Mouse (Mus musculus) mesoderm, embryonic 11.5 days (tissue): Measurements from ENCODE around the gene Unc80.
"Not testable (repeated sequence)": the region's sequence is repeated elsewhere in the genome, so short reads cannot be mapped to it uniquely, and the experiment has no call there.

Source experiments
- DNase-seq: peaks from one replicate; pipeline ENCODE4 v3.0.0-alpha.2; 2012; ENCODE audit warnings: low read depth, low spot score

Unc80 gene

DNA sequence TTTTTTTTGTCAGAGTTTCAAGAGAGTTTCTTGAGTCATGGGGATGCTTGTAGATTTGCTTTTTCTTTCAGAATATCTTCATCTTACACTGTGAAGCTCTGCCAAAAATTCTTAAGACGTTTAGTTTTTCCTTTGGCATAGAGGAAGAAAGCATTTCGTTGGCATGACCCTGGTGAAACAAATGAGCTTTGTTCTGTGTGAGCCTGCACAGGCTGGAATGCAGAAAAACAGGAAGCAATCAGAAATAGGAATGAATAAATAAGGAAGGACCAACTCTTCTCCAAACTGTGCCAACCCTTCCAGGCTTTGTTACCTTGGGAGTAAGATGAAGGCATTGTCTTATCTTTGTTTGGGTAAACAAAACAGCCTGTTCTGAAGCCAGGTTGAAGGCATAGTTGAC lies 149.0 kb downstream of the Unc80 start:
- DNase-seq, result no peak

GRCm38 (mm10) chr1:66638177-66638576 lies 170.0 kb downstream of the Unc80 start:
- DNase-seq, result no peak

- DNase-seq, result no peak
These were observed 178.7 kb downstream of the Unc80 start for GRCm38 (mm10) chr1:66646894-66647293.

- no peak for DNase-seq
These were observed 181.4 kb downstream of the Unc80 start for GRCm38 (mm10) chr1:66649568-66649967.

DNA sequence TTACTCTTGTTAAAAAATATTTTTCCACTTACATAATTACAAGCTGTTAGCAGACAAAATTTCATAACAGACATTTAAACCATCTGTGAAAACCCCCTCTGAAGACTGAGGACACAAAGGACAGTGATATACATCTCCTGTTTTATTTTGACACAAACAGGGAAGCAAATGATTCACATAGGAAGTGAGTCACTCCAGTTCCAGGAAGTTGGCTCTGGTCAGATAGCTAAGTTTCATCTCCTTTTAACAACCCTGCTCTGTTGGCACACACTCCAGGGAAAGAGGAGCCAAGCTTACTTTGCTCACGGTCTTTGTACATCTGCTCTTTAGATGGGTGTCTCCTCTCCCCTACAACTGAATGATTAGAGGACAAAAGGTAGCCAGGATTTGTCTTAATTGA lies 181.8 kb downstream of the Unc80 start:
- DNase-seq, result no peak

- DNase-seq, result peak; percentile 65
These were observed 187.1 kb downstream of the Unc80 start for GRCm38 (mm10) chr1:66655119-66655746.

DNA sequence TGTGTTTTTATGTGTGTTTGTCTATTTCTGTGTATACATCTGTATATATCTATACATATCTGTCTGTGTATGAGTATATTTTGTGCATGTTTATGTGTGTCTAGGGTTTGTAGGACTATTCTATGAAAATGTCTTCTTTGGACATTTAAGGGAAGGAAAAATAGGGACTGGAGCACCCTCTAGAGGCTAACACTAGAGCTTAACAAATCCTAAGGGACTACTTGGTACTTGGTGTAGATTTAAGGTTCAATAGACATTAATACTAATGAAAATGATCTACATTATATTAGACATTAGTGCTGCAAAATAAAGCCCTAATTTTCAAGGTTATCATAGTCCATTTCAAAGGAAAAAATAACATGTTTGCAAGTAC lies 187.6 kb downstream of the Unc80 start:
- DNase-seq, result peak; percentile 63

DNA sequence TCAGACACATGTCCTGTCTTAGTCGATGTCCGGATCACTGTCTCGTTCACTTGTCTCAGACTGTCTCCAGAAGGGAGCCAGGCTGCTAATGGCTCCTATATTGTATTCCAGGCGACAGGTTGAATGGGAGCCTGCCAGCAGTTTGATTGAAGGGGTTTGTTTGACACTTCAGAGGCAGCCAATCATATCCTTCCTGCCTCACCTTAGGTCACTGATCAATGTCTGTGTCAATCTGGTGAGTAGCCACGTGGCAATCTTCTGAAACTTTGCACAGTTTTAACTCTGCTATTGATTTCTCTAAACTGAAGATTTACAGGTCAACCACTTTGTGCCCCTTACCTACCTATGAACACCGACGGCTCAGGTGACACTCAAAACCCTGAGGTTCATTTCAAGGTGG lies 203.3 kb downstream of the Unc80 start:
- no peak for DNase-seq

DNA sequence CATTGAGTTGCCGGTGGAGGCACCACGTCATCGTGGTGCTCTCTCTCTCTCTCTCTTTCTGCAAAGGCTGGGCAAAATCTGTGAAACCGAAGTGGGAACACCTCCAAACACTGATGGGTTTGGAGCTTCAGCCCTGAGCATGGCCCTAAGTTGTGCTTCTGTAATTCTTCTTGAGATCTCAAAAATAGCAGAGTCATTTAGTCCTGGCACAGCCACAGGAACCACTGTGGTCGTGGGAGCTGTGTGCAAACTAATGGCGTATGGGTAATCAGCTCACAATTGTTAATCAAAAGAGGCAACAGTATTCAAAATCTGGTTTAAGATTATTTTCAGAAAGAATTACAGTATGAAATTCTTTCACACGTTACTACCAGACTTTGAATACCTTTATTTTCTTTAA lies 204.6 kb downstream of the Unc80 start:
- no peak for DNase-seq

DNA sequence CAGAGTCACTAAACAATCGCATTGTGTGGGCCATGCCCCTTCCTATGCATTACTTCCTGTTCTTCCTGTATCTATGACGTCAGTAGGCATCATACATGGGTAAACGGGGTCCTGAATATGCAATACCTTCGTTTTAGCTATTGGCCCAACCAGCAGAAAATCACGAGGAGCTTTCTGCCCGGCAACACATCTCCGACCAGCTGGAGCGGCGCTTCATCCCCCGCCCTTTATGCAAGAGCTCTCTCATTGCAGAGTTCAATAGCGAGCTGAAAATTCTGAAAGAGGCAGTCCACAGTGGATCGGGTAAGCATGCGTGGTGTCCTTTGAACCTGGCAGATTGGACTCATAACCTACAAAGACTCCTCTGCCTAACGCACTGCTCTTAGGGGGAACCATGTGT lies 209.8 kb downstream of the Unc80 start:
- no peak for DNase-seq

DNA sequence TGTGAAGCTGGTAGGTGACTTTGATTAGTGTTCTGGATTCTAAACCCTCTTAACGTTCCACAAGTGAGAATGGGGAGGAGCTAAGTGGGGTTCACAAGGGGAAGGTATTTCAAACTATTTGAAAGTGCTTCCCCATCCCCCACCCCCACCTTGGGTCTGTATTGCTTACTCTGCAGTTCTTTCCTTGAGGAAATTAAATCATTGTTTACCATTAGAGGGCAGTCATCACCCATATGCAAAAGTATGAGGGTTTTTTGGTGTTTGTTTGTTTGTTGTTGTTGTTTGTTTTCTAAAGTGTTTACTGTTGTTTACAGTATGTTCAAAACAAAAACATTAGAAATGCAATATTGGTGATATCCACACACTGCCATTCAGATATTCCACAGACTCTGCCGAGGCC lies 210.5 kb downstream of the Unc80 start:
- DNase-seq, result no peak

GRCm38 (mm10) chr1:66682974-66683373 lies 214.8 kb downstream of the Unc80 start:
- DNase-seq, result no peak

GRCm38 (mm10) chr1:66691772-66692171 lies 223.6 kb downstream of the Unc80 start:
- no peak for DNase-seq

DNA sequence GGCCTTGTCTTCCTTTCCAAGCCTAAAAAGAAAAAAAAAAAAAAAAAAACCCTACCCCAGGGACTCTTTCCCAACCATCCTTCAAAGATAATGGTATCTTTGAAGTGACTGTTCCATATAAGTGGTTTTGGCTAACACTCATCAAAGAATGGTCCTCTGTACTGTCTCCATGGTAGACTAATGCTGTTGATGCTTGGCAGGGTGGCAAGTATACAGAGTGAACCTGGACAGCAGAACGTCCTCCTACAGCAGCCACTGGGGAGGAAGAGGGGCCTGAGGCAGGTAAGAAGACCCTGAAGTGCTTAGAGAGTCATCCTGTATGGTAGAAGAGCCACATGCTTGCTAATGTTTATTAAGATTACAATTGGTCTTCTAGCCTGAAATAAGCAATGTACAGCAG lies 224.1 kb downstream of the Unc80 start:
- DNase-seq, result no peak

GRCm38 (mm10) chr1:66692780-66693392 lies 224.7 kb downstream of the Unc80 start:
- no peak for DNase-seq

DNA sequence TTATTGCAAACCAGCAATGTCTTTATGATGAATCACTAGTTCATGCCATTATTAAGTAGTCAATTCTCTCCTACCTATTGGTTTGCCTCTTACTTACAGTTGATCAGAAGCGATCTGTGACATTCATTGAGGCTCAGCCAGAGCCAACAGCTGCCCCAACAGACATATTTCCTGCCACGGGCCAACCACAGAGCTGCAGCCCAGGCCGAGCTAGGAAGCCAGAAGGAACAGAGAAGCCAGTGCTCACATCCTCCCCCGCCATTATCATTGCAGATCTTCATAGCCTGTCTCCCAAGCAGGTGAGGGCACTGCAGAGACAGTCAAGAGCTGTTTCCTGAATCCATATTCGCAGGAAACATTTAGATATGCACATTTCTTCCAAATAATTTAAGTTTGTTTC lies 226.1 kb downstream of the Unc80 start:
- no peak for DNase-seq

- no peak for DNase-seq
These were observed 227.1 kb downstream of the Unc80 start for GRCm38 (mm10) chr1:66695296-66695695.

- DNase-seq, result not testable (repeated sequence)
These were observed 231.5 kb downstream of the Unc80 start for GRCm38 (mm10) chr1:66699630-66700029.

DNA sequence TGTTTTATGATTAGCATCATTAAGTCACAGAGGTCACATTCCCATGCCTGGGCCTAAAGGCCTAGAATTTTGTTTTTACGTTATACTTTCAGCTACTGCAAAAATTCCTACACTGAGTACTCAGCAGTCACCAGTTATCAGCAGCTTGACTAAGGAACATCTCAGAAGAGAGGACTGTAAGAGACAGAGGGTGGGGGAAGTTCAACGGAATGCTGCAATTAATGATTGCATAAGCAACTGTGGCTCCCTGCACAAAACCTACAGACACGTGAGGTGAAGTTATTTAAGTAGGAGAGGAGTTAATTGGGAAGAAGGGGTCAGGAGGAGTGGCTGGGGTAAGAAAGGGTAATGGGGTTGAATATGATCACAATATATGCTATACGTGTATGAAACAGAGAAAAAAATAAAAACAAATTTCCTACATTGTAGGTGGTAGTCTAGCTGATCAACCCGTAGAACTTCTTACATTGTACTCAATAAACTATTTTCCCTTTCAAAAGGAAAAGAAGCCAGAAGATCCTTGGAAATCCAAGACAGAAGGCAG lies 232.1 kb downstream of the Unc80 start:
- no peak for DNase-seq

DNA sequence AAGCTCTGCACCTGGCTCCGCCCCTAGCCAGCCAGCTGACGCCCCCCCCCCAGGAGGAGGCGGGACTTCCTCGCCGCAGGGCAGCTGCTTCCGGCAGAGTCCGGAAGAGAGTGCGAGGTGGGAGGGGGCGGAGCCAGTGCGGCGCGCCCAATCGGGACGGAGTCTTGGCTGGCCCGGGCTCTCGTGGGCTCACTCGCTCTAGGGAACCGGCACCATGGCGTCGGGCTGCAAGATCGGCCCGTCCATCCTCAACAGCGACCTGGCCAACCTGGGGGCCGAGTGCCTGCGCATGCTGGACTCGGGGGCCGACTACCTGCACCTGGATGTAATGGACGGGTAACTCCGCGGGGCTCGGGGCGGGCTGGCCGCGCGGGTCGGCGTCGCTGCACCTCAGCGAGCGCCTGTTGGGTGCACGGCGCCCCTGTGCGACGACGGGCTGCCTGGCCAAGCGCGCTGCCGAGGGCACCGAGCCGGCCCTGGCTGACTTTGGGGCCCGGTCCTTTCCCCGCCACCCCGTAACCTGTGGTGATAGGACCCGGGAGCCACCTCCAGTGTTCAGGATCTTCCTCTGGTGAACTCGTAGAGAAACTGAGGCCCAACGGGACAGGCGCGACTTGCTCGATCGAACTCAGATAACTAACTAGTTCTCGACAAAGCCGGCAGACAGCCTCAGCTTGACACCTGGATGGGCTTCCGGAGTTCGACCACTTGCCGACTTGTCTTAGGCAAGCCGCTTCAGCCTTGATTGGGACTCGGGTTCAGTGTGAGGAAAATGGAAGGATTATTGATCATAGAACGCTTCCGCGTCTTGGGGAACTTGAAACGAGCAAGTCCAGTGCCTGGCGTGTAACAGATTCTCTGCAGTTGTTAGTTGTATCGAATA lies 232.8 kb downstream of the Unc80 start, which contains the start of gene Rpe:
Gene Rpe (plus strand): TSS at position 139 of the 883 bp plus-strand sequence.
- DNase-seq, result peak; percentile 94

DNA sequence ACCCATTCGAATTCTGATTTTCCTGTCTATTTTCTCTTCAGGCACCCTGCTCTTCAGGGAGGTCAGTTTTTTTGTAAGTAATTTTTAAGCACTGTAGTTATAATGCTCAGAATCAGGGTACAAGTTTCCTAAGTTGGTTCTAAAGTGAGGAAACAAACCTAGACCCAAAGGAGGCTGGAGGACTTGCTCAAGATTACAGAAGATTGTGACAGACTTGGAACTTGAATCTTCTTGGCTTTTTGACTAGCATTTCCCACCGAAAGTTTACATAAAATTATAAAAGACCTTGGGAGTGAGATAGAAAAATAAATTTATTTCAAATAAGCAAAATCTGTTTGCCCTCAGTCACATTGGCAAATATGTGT lies 233.4 kb downstream of the Unc80 start:
- DNase-seq, result no peak

- DNase-seq, result no peak
These were observed 234.6 kb downstream of the Unc80 start for GRCm38 (mm10) chr1:66702623-66703345.
